Mouse (Mus musculus) limb, embryonic 11.5 days (tissue): ENCODE data around the gene Plekha5. TPM values are rescaled to one million over a fixed set of nuclear protein-coding genes. Genes with fewer than 3 reads are reported as not detected.
"Not testable (repeated sequence)": the region's sequence is repeated elsewhere in the genome, so short reads cannot be mapped to it uniquely, and the experiment has no call there.

Source experiments
- ATAC-seq: fragments of 200-750 bp; cut with Nextera tagmentation; 2 replicates; pipeline ENCODE4 v1.8.0; 2017; ENCODE audit warnings: low read depth; ENCODE audit not compliant: insufficient number of reproducible peaks, low FRiP score, low TSS enrichment
- DNase-seq: peaks from one replicate; pipeline ENCODE4 v3.0.0-alpha.2; 2015; ENCODE audit warnings: low spot score
- H3K27ac ChIP-seq: fragments of 300-500 bp; sonication (generic); replicated peaks from 2 replicates; pipeline ENCODE4 v1.5.1; 2014; ENCODE audit warnings: low read depth, mild to moderate bottlenecking, low read length
- H3K27me3 ChIP-seq: fragments of 300-500 bp; sonication (generic); 2 replicates; pipeline ENCODE4 v1.6.1; 2014; ENCODE audit warnings: mild to moderate bottlenecking, low read length, mixed read lengths; ENCODE audit not compliant: control insufficient read depth, insufficient read depth
- H3K36me3 ChIP-seq: fragments of 300-500 bp; sonication (generic); 2 replicates; pipeline ENCODE4 v1.6.1; 2014; ENCODE audit warnings: mild to moderate bottlenecking, low read length, moderate library complexity, mixed read lengths; ENCODE audit not compliant: control insufficient read depth, insufficient read depth
- H3K4me1 ChIP-seq: fragments of 300-500 bp; sonication (generic); 2 replicates; pipeline ENCODE4 v1.6.1; 2014; ENCODE audit warnings: low read length, mixed read lengths; ENCODE audit not compliant: control insufficient read depth, insufficient read depth
- H3K4me2 ChIP-seq: fragments of 300-500 bp; sonication (generic); 2 replicates; pipeline ENCODE4 v1.6.1; 2014; ENCODE audit warnings: low read depth, mild to moderate bottlenecking, moderate library complexity; ENCODE audit not compliant: severe bottlenecking
- H3K4me3 ChIP-seq: fragments of 300-500 bp; sonication (generic); 2 replicates; pipeline ENCODE4 v1.5.1; 2014; ENCODE audit warnings: low read depth, low read length
- H3K9ac ChIP-seq: fragments of 300-500 bp; sonication (generic); 2 replicates; pipeline ENCODE4 v1.6.1; 2014; ENCODE audit warnings: mild to moderate bottlenecking, low read length
- H3K9me3 ChIP-seq: fragments of 300-500 bp; sonication (generic); 2 replicates; pipeline ENCODE4 v1.6.1; 2016; ENCODE audit warnings: low read length; ENCODE audit not compliant: control insufficient read depth
- WGBS: fragments of 180-500 bp; shearing (Covaris S2); extraction: QIAGEN DNeasy Blood & Tissue Kit; methylation state at CpG from one replicate; pipeline ENCODE4 v1.1.7; 2014; 5-methylcytosine and 5-hydroxymethylcytosine counted together
- polyA plus RNA-seq: library from polyadenylated mRNA; unstranded; fragments of >200 nt; fragmentation: Nextera tagmentation; extraction: Ambion mirVana; gene quantifications from 2 replicates; pipeline ENCODE4 v1.2.1, GENCODE M21; 2014

The Plekha5 gene
- polyA plus RNA-seq, 1 experiment from 2014 or later = 54.5 TPM

- H3K9me3 ChIP-seq, H3K4me2 ChIP-seq, H3K4me1 ChIP-seq, ATAC-seq, H3K27ac ChIP-seq, H3K9ac ChIP-seq, H3K27me3 ChIP-seq, H3K36me3 ChIP-seq, DNase-seq, H3K4me3 ChIP-seq: not testable (repeated sequence)
- WGBS = 100% methylated on average over 1 of the region's 1 CpGs
These were observed 109.0 kb downstream of the Plekha5 start for GRCm38 (mm10) chr6:140532858-140533257.

- no peak overlapping the region for H3K4me2 ChIP-seq
- H3K9ac ChIP-seq = no peak overlapping the region
- ATAC-seq (no peak), DNase-seq (no peak)
- peaks cover 3% of the 10 kb centered on the region; the same call in 1 of the 2 replicates for H3K36me3 ChIP-seq
- no peak overlapping the region for H3K27ac ChIP-seq
- no peaks in the 10 kb centered on the region for H3K4me1 ChIP-seq
- 95% methylated on average over 5 of the region's 5 CpGs for WGBS
- H3K9me3 ChIP-seq = no peaks in the 10 kb centered on the region
- H3K27me3 ChIP-seq = no peaks in the 10 kb centered on the region
- H3K4me3 ChIP-seq = no peak overlapping the region
These were observed 109.8 kb downstream of the Plekha5 start for GRCm38 (mm10) chr6:140533606-140534005.

- DNase-seq (no peak), ATAC-seq (no peak)
- Histone ChIP-seq H3K27ac (no peak overlapping the region), H3K9ac (no peak overlapping the region), H3K4me3 (no peak overlapping the region), H3K27me3 (no peaks in the 10 kb centered on the region), H3K4me2 (no peak overlapping the region), H3K36me3 (peaks cover 3% of the 10 kb centered on the region; the same call in 1 of the 2 replicates), H3K9me3 (no peaks in the 10 kb centered on the region), H3K4me1 (no peaks in the 10 kb centered on the region)
- 89% methylated on average over 8 of the region's 8 CpGs for WGBS
These were observed 111.7 kb downstream of the Plekha5 start for GRCm38 (mm10) chr6:140535504-140535903.

GRCm38 (mm10) chr6:140541919-140542318 lies 118.1 kb downstream of the Plekha5 start:
- Histone ChIP-seq H3K4me1 (no peaks in the 10 kb centered on the region), H3K4me2 (no peak overlapping the region), H3K27me3 (no peaks in the 10 kb centered on the region), H3K36me3 (peaks cover 2% of the 10 kb centered on the region; the same call in 1 of the 2 replicates), H3K9ac (no peak overlapping the region), H3K27ac (no peak overlapping the region), H3K9me3 (no peaks in the 10 kb centered on the region), H3K4me3 (no peak overlapping the region)
- 93% methylated on average over 3 of the region's 3 CpGs for WGBS
- ATAC-seq (no peak), DNase-seq (no peak)

- no peak for DNase-seq
- no peaks in the 10 kb centered on the region for H3K9me3 ChIP-seq
- 87% methylated on average over 11 of the region's 11 CpGs for WGBS
- H3K27ac ChIP-seq = no peak overlapping the region
- peaks cover 2% of the 10 kb centered on the region; the same call in 1 of the 2 replicates for H3K36me3 ChIP-seq
- ATAC-seq = no peak
- no peak overlapping the region for H3K4me2 ChIP-seq
- no peaks in the 10 kb centered on the region for H3K4me1 ChIP-seq
- no peaks in the 10 kb centered on the region for H3K27me3 ChIP-seq
- H3K4me3 ChIP-seq = no peak overlapping the region
- no peak overlapping the region for H3K9ac ChIP-seq
These were observed 119.3 kb downstream of the Plekha5 start for GRCm38 (mm10) chr6:140543005-140543794.

GRCm38 (mm10) chr6:140546095-140546494 lies 122.2 kb downstream of the Plekha5 start:
- peaks cover 6% of the 10 kb centered on the region for H3K36me3 ChIP-seq
- no peak overlapping the region for H3K4me2 ChIP-seq
- H3K27me3 ChIP-seq = no peaks in the 10 kb centered on the region
- H3K4me3 ChIP-seq = no peak overlapping the region
- no peaks in the 10 kb centered on the region for H3K9me3 ChIP-seq
- H3K27ac ChIP-seq = no peak overlapping the region
- 84% methylated on average over 8 of the region's 8 CpGs for WGBS
- no peak overlapping the region for H3K9ac ChIP-seq
- ATAC-seq = no peak
- no peaks in the 10 kb centered on the region for H3K4me1 ChIP-seq
- DNase-seq = no peak

GRCm38 (mm10) chr6:140546648-140547201 lies 122.9 kb downstream of the Plekha5 start:
- 71% methylated on average over 12 of the region's 12 CpGs for WGBS
- DNase-seq (no peak), ATAC-seq (no peak)
- Histone ChIP-seq H3K4me1 (no peaks in the 10 kb centered on the region), H3K36me3 (peaks cover 7% of the 10 kb centered on the region), H3K27ac (no peak overlapping the region), H3K27me3 (no peaks in the 10 kb centered on the region), H3K9ac (no peak overlapping the region), H3K9me3 (no peaks in the 10 kb centered on the region), H3K4me2 (no peak overlapping the region), H3K4me3 (no peak overlapping the region)

GRCm38 (mm10) chr6:140547203-140547944 lies 123.5 kb downstream of the Plekha5 start:
- Histone ChIP-seq H3K4me2 (no peak overlapping the region), H3K4me3 (no peak overlapping the region), H3K9me3 (no peaks in the 10 kb centered on the region), H3K27ac (no peak overlapping the region), H3K4me1 (no peaks in the 10 kb centered on the region), H3K9ac (no peak overlapping the region), H3K36me3 (peaks cover 9% of the 10 kb centered on the region), H3K27me3 (no peaks in the 10 kb centered on the region)
- WGBS = 77% methylated on average over 11 of the region's 11 CpGs
- DNase-seq (no peak), ATAC-seq (no peak)
